Mouse (Mus musculus) kidney, embryonic 14.5 days (tissue): ENCODE measurements around the gene Ctxn1. TPM values are rescaled to one million over a fixed set of nuclear protein-coding genes. Genes with fewer than 3 reads are reported as not detected.

Experiments
- ATAC-seq: fragments of 200-750 bp; cut with Nextera tagmentation; 2 replicates; pipeline ENCODE4 v1.8.0; 2017; ENCODE audit warnings: moderate number of reproducible peaks, mild to moderate bottlenecking, moderate TSS enrichment, moderate library complexity; ENCODE audit not compliant: low FRiP score, low TSS enrichment
- H3K27ac ChIP-seq: fragments of 300-500 bp; sonication (generic); 2 replicates; pipeline ENCODE4 v1.5.1; 2014; ENCODE audit warnings: low read depth, mild to moderate bottlenecking, low read length, moderate library complexity, mixed read lengths
- H3K27me3 ChIP-seq: fragments of 300-500 bp; sonication (generic); 2 replicates; pipeline ENCODE4 v1.6.1; 2014; ENCODE audit warnings: mild to moderate bottlenecking, low read length; ENCODE audit not compliant: control insufficient read depth, insufficient read depth
- H3K36me3 ChIP-seq: fragments of 300-500 bp; sonication (generic); 2 replicates; pipeline ENCODE4 v1.6.1; 2014; ENCODE audit warnings: low read length, mixed read lengths; ENCODE audit not compliant: control insufficient read depth, insufficient read depth
- H3K4me1 ChIP-seq: fragments of 300-500 bp; sonication (generic); 2 replicates; pipeline ENCODE4 v1.6.1; 2014; ENCODE audit warnings: low read length, mixed read lengths; ENCODE audit not compliant: control insufficient read depth, insufficient read depth
- H3K4me2 ChIP-seq: fragments of 300-500 bp; sonication (generic); replicated peaks from 2 replicates; pipeline ENCODE4 v1.6.1; 2014; ENCODE audit warnings: low read depth, mild to moderate bottlenecking, low read length
- H3K4me3 ChIP-seq: fragments of 300-500 bp; sonication (generic); 2 replicates; pipeline ENCODE4 v1.5.1; 2014; ENCODE audit warnings: mild to moderate bottlenecking, low read length
- H3K9ac ChIP-seq: fragments of 300-500 bp; sonication (generic); 2 replicates; pipeline ENCODE4 v1.6.1; 2014; ENCODE audit warnings: low read depth, mild to moderate bottlenecking, low read length, moderate library complexity
- H3K9me3 ChIP-seq: fragments of 300-500 bp; sonication (generic); 2 replicates; pipeline ENCODE4 v1.6.1; 2016; ENCODE audit warnings: low read length; ENCODE audit not compliant: control insufficient read depth
- WGBS: fragments of 180-500 bp; shearing (Covaris S2); extraction: QIAGEN DNeasy Blood & Tissue Kit; methylation state at CpG from one replicate; pipeline ENCODE4 v1.1.7; 2014; 5-methylcytosine and 5-hydroxymethylcytosine counted together
- polyA plus RNA-seq: library from polyadenylated mRNA; unstranded; fragments of >200 nt; fragmentation: Nextera tagmentation; extraction: Ambion mirVana; gene quantifications from 2 replicates; pipeline ENCODE4 v1.2.1, GENCODE M21; 2014

Gene Ctxn1
- polyA plus RNA-seq, 1 experiment from 2014 or later, result 93.1 TPM

GRCm38 (mm10) chr8:4252934-4253841, 5.9 kb downstream of the Ctxn1 start, which contains the start of gene Snapc2:
TSS of gene Snapc2 (plus strand) at chr8:4253080.
- peak; percentile 89 for ATAC-seq
- H3K4me2 ChIP-seq, result peak within 1 kb of the TSS; percentile 58
- WGBS, result under 1% methylated on average over 69 of the region's 69 CpGs
- peaks cover 21% of the 10 kb centered on the region for H3K4me1 ChIP-seq
- H3K9ac ChIP-seq, result peak within 1 kb of the TSS; percentile 88
- no peaks in the 10 kb centered on the region for H3K27me3 ChIP-seq
- H3K36me3 ChIP-seq, result peaks cover 30% of the 10 kb centered on the region
- H3K4me3 ChIP-seq, result peak within 1 kb of the TSS; percentile 91
- peak within 1 kb of the TSS; percentile 87 for H3K27ac ChIP-seq
- H3K9me3 ChIP-seq, result no peaks in the 10 kb centered on the region

DNA sequence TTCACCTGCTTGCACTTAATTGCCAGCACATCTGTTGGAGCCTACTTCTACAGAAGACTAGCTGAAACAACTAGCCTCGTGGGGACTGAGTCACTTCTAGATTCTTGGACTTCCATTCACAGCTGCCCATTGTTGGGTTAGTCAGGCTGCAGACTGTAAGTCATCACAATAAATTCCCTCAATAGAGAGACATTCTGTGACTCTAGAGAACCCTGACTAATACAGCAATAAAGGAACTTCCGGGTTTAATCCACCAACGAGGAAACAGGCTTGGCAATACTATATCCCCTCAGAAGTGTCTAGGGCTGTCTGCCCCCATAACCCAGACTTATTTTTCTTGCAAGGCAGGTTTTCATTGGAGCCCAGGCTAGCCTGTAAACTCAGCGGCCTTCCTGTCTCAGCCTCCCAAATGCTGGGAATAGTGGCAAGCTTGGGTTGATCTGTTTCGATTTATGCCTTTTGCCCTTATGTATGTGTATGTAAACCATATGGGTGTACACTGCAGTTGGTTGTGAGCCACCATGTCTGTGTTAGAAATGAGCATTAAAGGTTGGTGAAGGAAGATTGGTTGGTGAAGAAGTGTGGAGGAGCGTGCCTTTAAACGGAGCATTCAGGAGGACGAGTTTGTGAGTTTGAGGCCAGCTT, 6.8 kb downstream of the Ctxn1 start:
- 0 out of 2 replicates have a peak overlapping the region, but pooled peaks have one; percentile 88 for H3K9ac ChIP-seq
- H3K27me3 ChIP-seq, result no peaks in the 10 kb centered on the region
- no peaks in the 10 kb centered on the region for H3K9me3 ChIP-seq
- peaks cover 39% of the 10 kb centered on the region for H3K36me3 ChIP-seq
- peak overlapping the region; percentile 58 for H3K4me2 ChIP-seq
- H3K4me1 ChIP-seq, result peaks cover 12% of the 10 kb centered on the region
- ATAC-seq, result no peak
- H3K4me3 ChIP-seq, result peak overlapping the region; percentile 91
- H3K27ac ChIP-seq, result no peak overlapping the region
- 49% methylated on average over 8 of the region's 8 CpGs for WGBS

GRCm38 (mm10) chr8:4250306-4250970, 8.6 kb downstream of the Ctxn1 start:
- Histone ChIP-seq H3K4me1 (peaks cover 9% of the 10 kb centered on the region), H3K9me3 (no peaks in the 10 kb centered on the region), H3K36me3 (peaks cover 42% of the 10 kb centered on the region), H3K27me3 (no peaks in the 10 kb centered on the region), H3K4me3 (no peak overlapping the region), H3K9ac (no peak overlapping the region), H3K27ac (no peak overlapping the region), H3K4me2 (no peak overlapping the region)
- 40% methylated on average over 26 of the region's 26 CpGs for WGBS
- ATAC-seq, result peak; percentile 26; the same call in 1 of the 2 replicates

DNA sequence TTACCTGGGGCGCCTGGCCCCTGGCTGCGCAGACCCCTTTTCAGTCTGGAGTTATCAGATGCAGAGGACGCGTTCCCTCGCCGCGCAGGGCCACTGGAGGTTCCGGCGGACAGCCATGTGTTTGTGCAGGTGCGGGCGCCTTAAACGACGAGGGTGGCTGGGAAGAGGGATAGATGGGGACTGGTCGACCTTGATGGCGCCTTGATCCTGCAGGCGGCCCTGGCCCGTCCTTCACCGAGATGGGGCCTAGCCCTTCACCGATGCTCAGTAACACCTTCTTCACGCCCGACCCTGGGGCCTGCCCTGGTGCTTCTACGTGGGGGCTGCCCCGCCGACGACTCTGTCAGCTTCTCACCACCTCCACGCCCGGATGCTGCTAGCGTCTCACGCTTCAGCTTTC, 9.9 kb downstream of the Ctxn1 start:
- WGBS, result 12% methylated on average over 28 of the region's 29 CpGs
- H3K9me3 ChIP-seq, result no peaks in the 10 kb centered on the region
- H3K4me3 ChIP-seq, result no peak overlapping the region
- H3K36me3 ChIP-seq, result peaks cover 44% of the 10 kb centered on the region
- H3K27ac ChIP-seq, result peak overlapping the region; percentile 17; the same call in 1 of the 2 replicates
- H3K4me1 ChIP-seq, result peaks cover 6% of the 10 kb centered on the region
- ATAC-seq, result no peak
- no peaks in the 10 kb centered on the region for H3K27me3 ChIP-seq
- no peak overlapping the region for H3K9ac ChIP-seq
- peak overlapping the region; percentile 21; the same call in 1 of the 2 replicates for H3K4me2 ChIP-seq

- Histone ChIP-seq H3K4me3 (no peak within 1 kb of the TSS), H3K4me2 (0 out of 2 replicates have a peak within 1 kb of the TSS, but pooled peaks have one; percentile 21), H3K27ac (peak within 1 kb of the TSS; percentile 17; the same call in 1 of the 2 replicates), H3K27me3 (no peaks in the 10 kb centered on the region), H3K9ac (no peak within 1 kb of the TSS), H3K36me3 (peaks cover 55% of the 10 kb centered on the region), H3K4me1 (no peaks in the 10 kb centered on the region; the same call in 1 of the 2 replicates), H3K9me3 (no peaks in the 10 kb centered on the region)
- WGBS, result 86% methylated on average over 15 of the region's 15 CpGs
- ATAC-seq, result no peak
These were observed 11.0 kb downstream of the Ctxn1 start, which contains the start of gene Tgfbr3l for GRCm38 (mm10) chr8:4247951-4248540. TSS of gene Tgfbr3l (plus strand) at chr8:4248214.

DNA sequence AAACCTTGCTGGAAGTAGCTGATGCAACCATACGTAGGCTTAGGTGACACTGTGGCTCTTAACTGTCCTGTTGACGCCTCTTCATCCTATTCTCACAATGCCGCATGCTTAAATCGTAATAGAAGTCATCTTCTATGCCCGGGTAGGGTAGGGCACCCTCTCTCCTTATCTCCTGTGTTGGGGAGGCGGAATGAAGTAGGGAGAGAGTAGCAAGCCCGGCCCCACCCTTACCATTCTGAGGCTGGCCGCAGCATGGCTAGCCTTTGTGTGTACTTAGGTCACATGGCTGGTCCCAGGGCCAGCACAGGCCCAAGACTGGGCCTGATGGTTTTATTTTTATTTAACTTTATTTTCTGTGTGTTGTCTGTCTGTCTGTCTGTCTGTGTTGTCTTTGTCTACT, 11.8 kb downstream of the Ctxn1 start:
- no peak for ATAC-seq
- peaks cover 63% of the 10 kb centered on the region for H3K36me3 ChIP-seq
- H3K4me1 ChIP-seq, result no peaks in the 10 kb centered on the region; the same call in 1 of the 2 replicates
- H3K27me3 ChIP-seq, result no peaks in the 10 kb centered on the region
- H3K9ac ChIP-seq, result no peak overlapping the region
- no peak overlapping the region for H3K4me2 ChIP-seq
- no peak overlapping the region for H3K27ac ChIP-seq
- H3K9me3 ChIP-seq, result no peaks in the 10 kb centered on the region
- 91% methylated on average over 8 of the region's 8 CpGs for WGBS
- H3K4me3 ChIP-seq, result no peak overlapping the region

- WGBS, result 85% methylated on average over 13 of the region's 13 CpGs
- Histone ChIP-seq H3K9me3 (no peaks in the 10 kb centered on the region), H3K4me3 (no peak overlapping the region), H3K36me3 (peaks cover 77% of the 10 kb centered on the region), H3K4me1 (no peaks in the 10 kb centered on the region; the same call in 1 of the 2 replicates), H3K4me2 (no peak overlapping the region), H3K27ac (no peak overlapping the region), H3K27me3 (no peaks in the 10 kb centered on the region), H3K9ac (no peak overlapping the region)
- no peak for ATAC-seq
These were observed 13.3 kb downstream of the Ctxn1 start for GRCm38 (mm10) chr8:4245737-4246136.

- Histone ChIP-seq H3K27ac (no peak overlapping the region), H3K27me3 (no peaks in the 10 kb centered on the region), H3K4me1 (peaks cover 3% of the 10 kb centered on the region), H3K9ac (no peak overlapping the region), H3K9me3 (no peaks in the 10 kb centered on the region), H3K4me2 (no peak overlapping the region), H3K4me3 (no peak overlapping the region), H3K36me3 (peaks cover 77% of the 10 kb centered on the region)
- ATAC-seq, result no peak
- 93% methylated on average over 5 of the region's 5 CpGs for WGBS
These were observed 14.0 kb downstream of the Ctxn1 start for GRCm38 (mm10) chr8:4245061-4245460.
